Mouse (Mus musculus) ES-E14 (cell line): ENCODE results near the gene Gm11037.

Experiments used
- CHD2 ChIP-seq: IDR thresholded peaks from 2 replicates; pipeline ENCODE4 v1.6.1; 2014; ENCODE audit warnings: mild to moderate bottlenecking, low read depth, low read length, inconsistent platforms
- HCFC1 ChIP-seq: IDR thresholded peaks from 2 replicates; pipeline ENCODE4 v1.6.1; 2012; ENCODE audit warnings: low read length, inconsistent platforms, borderline replicate concordance; ENCODE audit not compliant: insufficient read depth
- ZC3H11A ChIP-seq: IDR thresholded peaks from 2 replicates; pipeline ENCODE4 v1.6.1; 2012; ENCODE audit warnings: low read depth, mild to moderate bottlenecking, inconsistent platforms, low read length, borderline replicate concordance

- TF ChIP-seq CHD2 (no peak), HCFC1 (no peak), ZC3H11A (no peak)
Observed at GRCm38 (mm10) chr2:131159491-131159910, 26.2 kb downstream of the Gm11037 start.
